Mouse (Mus musculus): ENCODE results near the gene Dennd6b. TPM values are rescaled to one million over a fixed set of nuclear protein-coding genes. Genes with fewer than 3 reads are reported as not detected.

Gene Dennd6b
- polyA plus RNA-seq, 1 experiment from 2014 or later = 19.0 TPM

DNA sequence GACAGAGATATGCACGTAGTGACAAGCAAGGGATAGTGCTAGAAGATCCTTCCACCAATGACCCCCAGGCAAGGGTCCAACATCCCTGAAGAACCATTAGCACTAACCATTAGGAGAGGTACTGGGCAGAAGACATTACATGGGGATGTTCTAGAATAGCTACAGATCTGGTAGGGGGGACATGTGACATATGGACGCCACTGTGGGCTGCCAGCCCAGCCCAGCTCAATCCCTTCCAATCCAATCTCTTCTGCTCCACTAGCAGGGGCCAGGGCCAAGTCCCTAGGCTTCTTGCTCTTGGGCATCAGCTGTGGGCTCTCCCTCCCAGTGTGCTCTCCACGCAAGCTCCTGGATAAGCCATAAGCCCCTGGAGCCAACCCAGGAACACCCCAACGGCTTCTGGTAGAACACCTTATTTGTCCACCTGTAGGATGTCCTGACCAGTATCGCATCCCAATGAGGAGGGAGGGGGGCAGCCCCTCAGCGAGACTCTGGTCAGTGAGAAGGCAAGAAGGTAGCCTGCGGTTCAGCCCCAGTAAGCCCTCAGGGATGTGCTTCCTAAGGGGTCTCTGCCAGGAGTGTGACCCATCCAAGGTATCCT is 17.9 kb downstream of the Dennd6b start:
- peaks cover 77% of the 10 kb centered on the region for H3K4me1 ChIP-seq (ENCODE audit: control insufficient read depth, insufficient read depth, low read length)

DNA sequence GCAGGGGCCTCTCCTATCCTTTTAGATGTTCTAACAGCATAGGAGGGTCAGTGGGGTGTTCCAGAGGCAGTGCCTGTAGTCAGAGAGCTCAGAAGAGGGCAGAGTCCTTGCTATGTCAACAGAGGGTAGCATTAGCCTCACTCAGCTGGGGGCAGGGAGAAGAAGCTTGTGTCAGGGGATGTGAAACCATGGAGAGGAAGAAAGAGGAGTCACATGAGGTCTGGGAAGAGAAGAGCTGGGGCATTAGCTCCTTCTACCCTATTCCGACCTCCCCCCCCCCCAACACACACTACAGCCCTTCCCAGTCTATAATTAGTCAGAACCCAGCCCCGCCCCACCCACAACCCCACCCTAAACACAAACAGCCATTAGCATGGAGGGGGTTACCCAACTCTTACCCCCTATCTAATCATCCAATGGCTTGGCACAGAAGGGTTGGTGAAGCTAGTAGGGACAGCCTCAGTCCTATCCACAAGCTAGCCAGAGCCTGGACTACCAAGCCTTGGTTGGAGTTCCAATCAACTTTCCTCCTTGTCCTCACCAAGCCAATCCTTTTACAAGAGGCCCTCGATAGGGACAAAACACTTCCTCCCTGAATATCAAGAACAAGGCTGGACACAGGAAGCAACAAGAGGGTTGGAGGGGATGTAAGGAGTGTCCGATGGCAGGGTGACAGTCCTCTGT is 18.6 kb downstream of the Dennd6b start:
- Histone ChIP-seq H3K27ac (ENCODE audit: low read length) (peak overlapping the region; percentile 97), H3K4me1 (ENCODE audit: control insufficient read depth, insufficient read depth, low read length) (peaks cover 83% of the 10 kb centered on the region), H3K36me3 (ENCODE audit: control insufficient read depth, insufficient read depth) (no peaks in the 10 kb centered on the region), H3K4me2 (ENCODE audit: low read depth, low read length) (peak overlapping the region; percentile 72), H3K4me3 (ENCODE audit: low read length) (peak overlapping the region; percentile 81; the same call in 1 of the 2 replicates), H3K9me3 (replicated peaks; ENCODE audit: control insufficient read depth, low read length) (no peaks in the 10 kb centered on the region), H3K27me3 (ENCODE audit: control insufficient read depth, insufficient read depth, low read length) (no peaks in the 10 kb centered on the region), H3K9ac (ENCODE audit: low read length) (peak overlapping the region; percentile 90)
- ATAC-seq (replicated peaks; ENCODE audit: extremely low read depth, insufficient read depth, low FRiP score) = no peak
- 61% methylated on average over 4 of the region's 4 CpGs for whole genome bisulfite sequencing

More for the DNA sequence above, 17.9 kb downstream of the Dennd6b start:
- Histone ChIP-seq H3K4me3 (ENCODE audit: low read length) (peak overlapping the region; percentile 81), H3K36me3 (ENCODE audit: control insufficient read depth, insufficient read depth) (no peaks in the 10 kb centered on the region), H3K9me3 (replicated peaks; ENCODE audit: control insufficient read depth, low read length) (no peaks in the 10 kb centered on the region), H3K9ac (ENCODE audit: low read length) (peak overlapping the region; percentile 90), H3K27me3 (ENCODE audit: control insufficient read depth, insufficient read depth, low read length) (no peaks in the 10 kb centered on the region), H3K4me2 (ENCODE audit: low read depth, low read length) (peak overlapping the region; percentile 72), H3K27ac (ENCODE audit: low read length) (peak overlapping the region; percentile 97)
- WGBS = 60% methylated on average over 7 of the region's 7 CpGs
- no peak for ATAC-seq (replicated peaks; ENCODE audit: extremely low read depth, insufficient read depth, low FRiP score)

DNA sequence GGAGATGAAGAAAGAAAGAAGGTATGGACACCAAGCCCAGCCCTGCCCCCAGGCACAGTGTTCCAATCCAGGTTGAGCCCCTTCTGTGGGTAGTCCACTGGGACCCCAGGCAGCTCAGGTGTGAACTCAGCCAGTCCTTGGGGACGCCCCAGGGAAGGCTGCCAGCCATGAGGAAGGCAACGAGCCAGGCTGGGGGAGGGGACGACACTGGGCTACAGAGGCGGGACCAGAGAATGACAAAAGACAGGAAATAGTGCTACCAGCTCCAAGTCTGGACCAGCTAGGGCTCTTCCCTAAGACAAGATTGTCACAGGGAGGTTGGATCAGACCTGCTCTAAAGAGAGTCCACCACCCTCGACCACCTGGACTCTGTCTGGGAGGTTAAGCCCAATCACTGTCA is 19.2 kb downstream of the Dennd6b start:
- peak overlapping the region; percentile 97 for H3K27ac ChIP-seq (ENCODE audit: low read length)
- no peaks in the 10 kb centered on the region for H3K9me3 ChIP-seq (replicated peaks; ENCODE audit: control insufficient read depth, low read length)
- no peak overlapping the region for H3K4me3 ChIP-seq (ENCODE audit: low read length)
- 2% methylated on average over 5 of the region's 5 CpGs for WGBS
- H3K27me3 ChIP-seq (ENCODE audit: control insufficient read depth, insufficient read depth, low read length) = no peaks in the 10 kb centered on the region
- H3K36me3 ChIP-seq (ENCODE audit: control insufficient read depth, insufficient read depth) = no peaks in the 10 kb centered on the region
- ATAC-seq (replicated peaks; ENCODE audit: extremely low read depth, insufficient read depth, low FRiP score) = peak; percentile 17
- H3K9ac ChIP-seq (ENCODE audit: low read length) = peak overlapping the region; percentile 67
- H3K4me1 ChIP-seq (ENCODE audit: control insufficient read depth, insufficient read depth, low read length) = peaks cover 84% of the 10 kb centered on the region
- H3K4me2 ChIP-seq (ENCODE audit: low read depth, low read length) = peak overlapping the region; percentile 72

DNA sequence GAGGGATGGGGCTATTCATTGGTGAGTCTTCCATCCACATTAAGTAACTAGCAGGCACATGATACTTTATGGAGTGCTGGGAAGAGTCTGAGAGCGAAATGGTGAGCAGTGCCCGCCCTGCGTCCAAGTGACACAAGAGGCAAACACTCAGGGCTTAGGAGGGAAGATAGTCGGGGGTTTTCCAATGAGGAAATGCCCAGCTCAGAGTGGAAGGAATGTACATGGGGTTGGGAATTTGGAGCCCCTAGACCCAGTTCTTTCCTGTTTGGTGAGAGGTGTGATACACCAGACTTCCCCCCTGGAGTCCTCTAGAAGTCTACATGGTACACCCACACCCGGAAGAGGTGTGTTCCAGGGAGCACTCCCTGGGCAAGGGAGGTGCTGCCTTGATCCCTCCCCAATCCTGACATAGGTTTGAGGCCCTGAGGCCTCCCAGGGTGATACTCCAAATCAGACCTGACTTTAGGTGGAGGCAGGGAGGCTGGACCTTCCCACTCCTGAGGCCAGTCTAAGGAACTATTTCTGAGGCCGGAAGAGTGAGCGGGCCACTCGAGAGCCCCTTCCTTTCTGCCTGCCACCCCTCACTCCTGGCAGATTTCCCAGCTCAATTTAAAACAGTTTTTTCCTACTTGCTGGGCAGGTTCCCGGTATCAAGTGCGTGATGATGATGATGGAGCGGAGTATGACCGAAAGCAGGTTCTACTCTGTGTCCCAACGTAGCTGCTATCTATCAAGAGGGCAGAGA is 20.7 kb downstream of the Dennd6b start:
- H3K36me3 ChIP-seq (ENCODE audit: control insufficient read depth, insufficient read depth) = no peaks in the 10 kb centered on the region
- H3K9me3 ChIP-seq (replicated peaks; ENCODE audit: control insufficient read depth, low read length) = no peaks in the 10 kb centered on the region
- 54% methylated on average over 13 of the region's 13 CpGs for WGBS
- peak overlapping the region; percentile 41 for H3K27ac ChIP-seq (ENCODE audit: low read length)
- H3K4me1 ChIP-seq (ENCODE audit: control insufficient read depth, insufficient read depth, low read length) = peaks cover 85% of the 10 kb centered on the region
- ATAC-seq (replicated peaks; ENCODE audit: extremely low read depth, insufficient read depth, low FRiP score) = no peak
- H3K9ac ChIP-seq (ENCODE audit: low read length) = 0 out of 2 replicates have a peak overlapping the region, but pooled peaks have one; percentile 32
- H3K4me2 ChIP-seq (ENCODE audit: low read depth, low read length) = no peak overlapping the region
- no peaks in the 10 kb centered on the region for H3K27me3 ChIP-seq (ENCODE audit: control insufficient read depth, insufficient read depth, low read length)
- no peak overlapping the region for H3K4me3 ChIP-seq (ENCODE audit: low read length)

DNA sequence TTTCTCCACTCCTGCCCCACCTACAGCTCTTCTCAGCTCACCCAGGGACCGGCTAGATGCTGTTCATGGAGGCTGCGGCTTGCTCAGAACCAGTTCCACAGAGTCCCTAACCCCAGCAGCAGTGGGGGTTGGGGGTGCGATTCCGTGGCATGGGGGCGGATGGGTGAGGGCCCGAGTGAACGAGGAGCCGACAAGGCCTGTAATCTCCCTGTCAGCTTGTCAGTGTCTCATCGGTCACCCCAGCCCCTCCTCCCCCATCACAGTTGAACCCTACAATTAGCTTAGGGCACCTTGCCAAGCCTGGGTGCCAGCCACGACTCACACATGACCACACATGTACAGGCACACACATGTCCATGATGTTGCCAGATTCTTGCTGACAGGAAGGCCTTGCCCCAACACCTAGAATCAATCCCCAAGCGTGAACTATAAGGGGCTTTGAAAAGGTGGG is 21.4 kb downstream of the Dennd6b start:
- no peak overlapping the region for H3K9ac ChIP-seq (ENCODE audit: low read length)
- 47% methylated on average over 11 of the region's 11 CpGs for WGBS
- peaks cover 92% of the 10 kb centered on the region for H3K4me1 ChIP-seq (ENCODE audit: control insufficient read depth, insufficient read depth, low read length)
- no peak overlapping the region for H3K4me2 ChIP-seq (ENCODE audit: low read depth, low read length)
- ATAC-seq (replicated peaks; ENCODE audit: extremely low read depth, insufficient read depth, low FRiP score) = no peak
- no peaks in the 10 kb centered on the region for H3K36me3 ChIP-seq (ENCODE audit: control insufficient read depth, insufficient read depth)
- peak overlapping the region; percentile 41 for H3K27ac ChIP-seq (ENCODE audit: low read length)
- H3K27me3 ChIP-seq (ENCODE audit: control insufficient read depth, insufficient read depth, low read length) = no peaks in the 10 kb centered on the region
- no peak overlapping the region for H3K4me3 ChIP-seq (ENCODE audit: low read length)
- no peaks in the 10 kb centered on the region for H3K9me3 ChIP-seq (replicated peaks; ENCODE audit: control insufficient read depth, low read length)

DNA sequence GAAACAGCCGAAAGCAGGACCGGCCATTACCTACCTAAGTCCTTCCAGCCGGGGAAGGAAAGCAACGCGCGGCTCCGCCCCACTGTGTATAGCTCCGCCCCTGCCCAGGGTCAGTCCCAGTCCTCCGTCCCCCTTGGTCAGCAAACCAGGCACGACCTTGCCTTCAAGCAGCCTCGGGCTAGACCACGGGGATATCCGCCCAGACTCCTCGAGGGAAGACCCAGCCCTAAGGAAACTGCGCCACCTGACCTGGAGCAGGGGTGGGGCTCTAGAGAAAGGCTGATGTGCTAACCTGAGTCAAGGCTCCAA is 22.4 kb downstream of the Dennd6b start:
- ATAC-seq (replicated peaks; ENCODE audit: extremely low read depth, insufficient read depth, low FRiP score) = no peak
- no peak overlapping the region for H3K27ac ChIP-seq (ENCODE audit: low read length)
- H3K9me3 ChIP-seq (replicated peaks; ENCODE audit: control insufficient read depth, low read length) = no peaks in the 10 kb centered on the region

DNA sequence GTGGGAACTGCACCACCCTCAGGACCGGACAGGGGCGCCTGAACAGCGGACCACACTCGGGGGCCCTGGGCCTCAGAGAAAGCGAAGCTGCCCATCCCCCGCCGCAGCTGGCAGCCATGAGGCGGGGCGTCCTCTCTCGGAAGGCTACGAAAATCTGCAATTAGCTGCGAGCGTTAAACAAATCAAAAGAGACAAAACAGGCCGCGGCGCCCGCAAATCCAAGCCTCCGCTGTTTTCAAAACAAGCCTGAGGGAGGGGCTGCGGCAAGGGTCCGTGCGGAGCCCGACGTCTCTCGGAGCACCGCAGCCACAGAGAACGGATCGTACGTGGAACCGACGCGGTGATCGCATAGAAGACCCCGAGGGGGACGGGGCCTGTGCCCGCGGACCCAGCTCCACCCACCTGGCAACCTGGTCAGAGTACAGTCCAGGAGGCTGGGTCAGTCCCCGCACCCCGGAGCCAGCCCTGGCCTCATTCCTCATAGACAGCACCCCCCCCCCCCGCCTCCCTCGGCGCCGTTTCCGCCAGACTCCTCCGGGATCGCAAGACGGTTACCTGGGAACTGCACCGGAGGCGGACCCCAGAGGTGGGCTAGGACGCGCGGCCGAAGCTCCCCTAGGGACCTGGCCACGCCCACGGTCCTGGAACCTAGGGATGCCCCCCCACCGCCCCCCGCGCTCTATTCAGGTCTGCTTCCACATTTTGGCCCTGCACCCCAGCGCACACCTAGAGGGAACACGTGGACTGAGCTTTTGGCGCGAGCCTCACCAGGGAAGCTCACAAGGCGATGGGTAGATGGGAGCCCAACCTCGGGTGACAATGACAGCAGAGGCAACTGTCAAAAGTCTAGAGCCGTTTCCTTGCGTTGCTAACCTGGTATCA is 23.0 kb downstream of the Dennd6b start:
- under 1% methylated on average over 64 of the region's 65 CpGs for WGBS
- Histone ChIP-seq H3K27ac (ENCODE audit: low read length) (peak overlapping the region; percentile 68), H3K9me3 (replicated peaks; ENCODE audit: control insufficient read depth, low read length) (no peaks in the 10 kb centered on the region), H3K4me2 (ENCODE audit: low read depth, low read length) (peak overlapping the region; percentile 100), H3K9ac (ENCODE audit: low read length) (peak overlapping the region; percentile 87), H3K36me3 (ENCODE audit: control insufficient read depth, insufficient read depth) (peaks cover under 1% of the 10 kb centered on the region), H3K4me1 (ENCODE audit: control insufficient read depth, insufficient read depth, low read length) (peaks cover 96% of the 10 kb centered on the region), H3K27me3 (ENCODE audit: control insufficient read depth, insufficient read depth, low read length) (no peaks in the 10 kb centered on the region), H3K4me3 (ENCODE audit: low read length) (peak overlapping the region; percentile 74)
- no peak for ATAC-seq (replicated peaks; ENCODE audit: extremely low read depth, insufficient read depth, low FRiP score)

More for the DNA sequence above, 22.4 kb downstream of the Dennd6b start:
- H3K4me3 ChIP-seq (ENCODE audit: low read length) = peak overlapping the region; percentile 74
- H3K36me3 ChIP-seq (ENCODE audit: control insufficient read depth, insufficient read depth) = no peaks in the 10 kb centered on the region
- H3K27me3 ChIP-seq (ENCODE audit: control insufficient read depth, insufficient read depth, low read length) = no peaks in the 10 kb centered on the region
- H3K4me2 ChIP-seq (ENCODE audit: low read depth, low read length) = peak overlapping the region; percentile 100
- 4% methylated on average over 15 of the region's 15 CpGs for WGBS
- peak overlapping the region; percentile 87 for H3K9ac ChIP-seq (ENCODE audit: low read length)
- peaks cover 96% of the 10 kb centered on the region for H3K4me1 ChIP-seq (ENCODE audit: control insufficient read depth, insufficient read depth, low read length)

DNA sequence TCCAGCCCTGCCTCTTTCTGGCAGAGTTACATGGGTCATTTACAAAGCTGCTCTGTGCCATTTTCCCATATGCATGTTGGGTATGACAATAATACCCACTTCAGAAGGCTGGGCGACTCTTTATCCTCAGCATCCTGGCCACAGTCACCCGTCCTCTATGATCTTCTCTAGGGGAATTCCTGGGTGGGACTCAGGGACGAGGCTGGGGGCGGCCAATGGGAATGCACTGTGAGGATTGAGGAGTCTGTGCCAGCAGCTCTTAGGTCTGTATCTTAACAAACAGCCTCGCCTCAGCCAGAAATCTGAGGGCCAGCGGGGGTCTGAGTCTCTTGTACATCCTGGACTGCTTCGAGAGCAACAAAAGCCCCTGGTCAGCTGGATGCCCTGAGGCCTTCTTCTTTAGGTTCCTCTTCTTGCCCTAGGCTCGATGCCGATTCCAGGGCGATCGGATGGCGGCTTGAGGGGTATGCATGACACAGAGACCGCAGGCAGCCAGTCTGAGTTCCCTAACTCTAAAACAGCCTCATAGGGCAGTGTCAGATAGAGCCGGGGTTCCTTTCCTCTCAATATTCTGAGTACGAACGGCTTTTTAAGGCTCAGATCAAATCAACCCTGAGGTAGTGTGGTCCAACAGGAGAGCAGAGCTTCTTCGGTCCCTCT is 23.9 kb downstream of the Dennd6b start:
- H3K4me1 ChIP-seq (ENCODE audit: control insufficient read depth, insufficient read depth, low read length) = peaks cover 90% of the 10 kb centered on the region
- no peak for ATAC-seq (replicated peaks; ENCODE audit: extremely low read depth, insufficient read depth, low FRiP score)
- peak overlapping the region; percentile 74 for H3K4me3 ChIP-seq (ENCODE audit: low read length)
- WGBS = 40% methylated on average over 17 of the region's 17 CpGs
- no peaks in the 10 kb centered on the region for H3K9me3 ChIP-seq (replicated peaks; ENCODE audit: control insufficient read depth, low read length)
- H3K4me2 ChIP-seq (ENCODE audit: low read depth, low read length) = peak overlapping the region; percentile 100
- H3K27ac ChIP-seq (ENCODE audit: low read length) = peak overlapping the region; percentile 68
- peak overlapping the region; percentile 87 for H3K9ac ChIP-seq (ENCODE audit: low read length)
- peaks cover 9% of the 10 kb centered on the region for H3K36me3 ChIP-seq (ENCODE audit: control insufficient read depth, insufficient read depth)
- no peaks in the 10 kb centered on the region for H3K27me3 ChIP-seq (ENCODE audit: control insufficient read depth, insufficient read depth, low read length)

Data from heart, embryonic 16.5 days (tissue).